Mouse (Mus musculus) MN1 (cell line): ENCODE results near the gene Zfp91.
A peak's percentile ranks its signal among the peaks of the same experiment; 100 is the strongest.
"Not testable (repeated sequence)": the region's sequence is repeated elsewhere in the genome, so short reads cannot be mapped to it uniquely, and the experiment has no call there.

Source experiments
- DNase-seq: peaks from one replicate; pipeline ENCODE4 v3.0.0-alpha.2; 2016; ENCODE audit warnings: low spot score

Zfp91 gene

DNA sequence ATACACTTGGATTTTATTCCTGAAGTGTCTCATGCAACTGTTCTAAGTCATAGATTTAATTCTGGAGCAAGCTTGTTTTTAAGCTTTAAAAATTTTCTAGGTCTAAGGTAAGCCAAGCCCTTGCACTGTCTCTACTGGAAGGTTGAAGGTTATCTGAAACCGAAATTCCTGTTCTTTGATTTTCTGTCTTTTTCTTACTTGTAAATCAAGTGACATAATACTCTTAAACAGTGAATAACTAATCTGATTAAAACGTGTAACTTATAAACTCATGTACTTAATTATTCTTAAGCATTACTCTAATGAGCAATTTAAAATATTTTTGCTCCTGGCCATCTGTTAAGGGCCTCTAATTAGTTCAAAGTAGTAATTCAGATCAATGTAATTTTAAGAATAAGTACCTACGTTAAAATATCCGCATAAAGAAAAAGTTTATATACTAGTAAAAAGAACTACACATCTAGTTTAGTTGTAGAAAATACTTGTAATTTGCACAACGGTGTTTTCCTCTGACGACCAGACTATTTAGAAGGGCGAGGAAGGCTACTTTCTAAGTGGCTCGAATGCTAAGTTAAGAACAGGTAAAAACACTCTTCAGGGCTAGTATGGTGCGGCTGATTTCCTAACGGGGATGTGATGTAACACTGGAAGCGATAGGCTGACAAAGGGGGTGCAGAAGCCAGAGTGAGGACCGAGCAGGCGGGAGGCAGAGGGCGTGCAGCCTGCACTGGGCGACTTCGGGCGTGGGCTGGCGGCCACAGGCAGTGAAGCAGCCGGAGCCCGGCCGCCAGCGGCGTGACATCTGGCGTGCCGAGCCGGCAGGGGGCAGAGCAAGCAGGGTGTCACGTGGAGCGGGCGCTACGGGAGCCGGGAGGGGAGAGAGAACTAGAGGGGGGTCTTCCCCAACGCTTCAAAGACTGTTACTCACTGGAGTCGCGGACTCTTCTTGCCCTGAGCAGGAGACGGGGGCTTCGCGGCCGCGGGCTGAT is 1.6 kb downstream of the Zfp91 start:
- DNase-seq: peak; percentile 89

GRCm38 (mm10) chr19:12792374-12792773 is 3.6 kb downstream of the Zfp91 start:
- no peak for DNase-seq

DNA sequence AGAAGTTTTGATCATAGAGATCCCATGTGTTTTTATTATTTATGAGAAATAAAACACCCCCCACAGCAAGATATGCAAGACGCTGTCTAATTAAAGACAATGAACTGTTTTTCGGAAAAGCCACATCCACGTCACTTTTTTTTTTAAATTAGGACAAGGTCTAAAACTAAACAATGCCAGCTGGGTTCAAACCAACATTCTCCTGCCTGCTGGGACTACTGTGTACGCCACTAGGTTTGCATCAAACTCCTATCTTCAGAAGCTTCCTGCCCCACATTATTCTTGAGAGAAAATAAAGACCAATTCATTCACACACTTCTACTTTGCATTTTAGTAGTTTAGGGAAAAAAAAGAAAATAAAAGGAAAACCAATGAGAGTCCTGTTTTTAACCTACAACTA is 8.2 kb downstream of the Zfp91 start:
- no peak for DNase-seq

GRCm38 (mm10) chr19:12786803-12787395 is 9.0 kb downstream of the Zfp91 start:
- peak; percentile 16 for DNase-seq

- DNase-seq: no peak
Observed at GRCm38 (mm10) chr19:12780437-12780836, 15.5 kb downstream of the Zfp91 start.

DNA sequence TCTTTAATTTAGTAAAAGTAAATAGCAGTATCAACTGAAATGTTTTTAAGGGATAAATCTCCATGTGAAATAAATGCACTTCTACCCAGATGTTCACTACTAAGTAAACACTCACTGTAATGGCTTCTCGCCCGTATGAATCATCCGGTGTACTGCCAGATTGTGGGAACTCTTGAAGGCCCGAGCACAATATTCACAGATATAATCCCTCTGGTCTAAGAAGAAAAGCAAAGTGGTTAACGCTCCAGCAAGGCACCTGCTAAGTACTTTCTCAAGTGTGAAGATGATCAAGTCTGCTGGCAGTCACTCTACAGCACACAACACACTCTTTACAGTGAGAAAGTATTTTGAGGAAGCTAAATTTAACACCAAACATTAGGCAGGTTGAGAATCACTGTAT is 25.0 kb downstream of the Zfp91 start:
- DNase-seq: peak; percentile 21

GRCm38 (mm10) chr19:12765308-12765707 is 30.6 kb downstream of the Zfp91 start, which contains the start of gene Cntf:
Gene Cntf (minus strand): TSS chr19:12765632.
- no peak for DNase-seq

- DNase-seq: no peak
Observed at GRCm38 (mm10) chr19:12762212-12763130, 33.5 kb downstream of the Zfp91 start.

- DNase-seq: peak; percentile 58
Observed at GRCm38 (mm10) chr19:12759656-12760055, 36.3 kb downstream of the Zfp91 start.

- DNase-seq: no peak
Observed at GRCm38 (mm10) chr19:12758936-12759478, 36.9 kb downstream of the Zfp91 start.

DNA sequence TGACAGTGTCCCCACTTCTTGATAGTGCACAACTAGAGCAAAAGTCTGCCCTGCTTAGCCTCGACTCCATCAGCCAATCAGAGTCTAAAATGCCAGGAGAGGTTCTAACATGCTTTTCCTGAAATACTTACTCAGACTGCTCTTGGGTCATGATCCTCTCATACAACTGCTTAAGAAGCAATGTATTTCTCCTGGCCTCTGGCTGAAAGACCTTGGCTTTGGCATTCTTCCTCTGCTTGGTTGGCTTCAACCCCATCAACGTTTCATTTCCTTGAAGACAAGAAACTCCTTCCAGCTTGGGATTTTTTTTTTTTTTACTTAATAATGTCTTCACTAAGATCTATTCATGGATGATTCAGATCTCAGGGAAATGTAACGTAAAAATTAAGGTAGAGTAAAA is 39.6 kb downstream of the Zfp91 start:
- no peak for DNase-seq

GRCm38 (mm10) chr19:12731950-12732349 is 64.0 kb downstream of the Zfp91 start:
- no peak for DNase-seq

DNA sequence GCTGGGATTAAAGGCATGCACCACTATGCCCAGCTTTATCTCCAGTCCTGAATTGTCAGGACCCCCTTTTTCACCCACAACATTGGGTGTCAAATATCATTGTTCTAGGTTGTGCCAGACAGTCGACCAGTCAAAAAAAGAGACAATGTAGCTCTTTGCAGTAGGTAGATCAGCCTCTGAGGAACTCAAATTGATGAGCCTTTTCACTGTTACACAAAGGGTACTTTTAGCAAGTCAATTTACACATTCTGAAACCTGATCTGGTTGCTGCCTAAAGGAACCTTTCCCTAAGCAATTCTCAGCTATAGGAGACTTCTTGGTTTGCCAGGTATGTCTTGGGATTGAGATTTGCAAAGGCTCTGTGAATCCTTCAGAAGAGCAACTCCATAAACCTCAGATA is 64.9 kb downstream of the Zfp91 start:
- DNase-seq: no peak

- DNase-seq: no peak
Observed at GRCm38 (mm10) chr19:12725851-12726250, 70.1 kb downstream of the Zfp91 start.

GRCm38 (mm10) chr19:12722308-12722707 is 73.6 kb downstream of the Zfp91 start:
- peak; percentile 5 for DNase-seq

DNA sequence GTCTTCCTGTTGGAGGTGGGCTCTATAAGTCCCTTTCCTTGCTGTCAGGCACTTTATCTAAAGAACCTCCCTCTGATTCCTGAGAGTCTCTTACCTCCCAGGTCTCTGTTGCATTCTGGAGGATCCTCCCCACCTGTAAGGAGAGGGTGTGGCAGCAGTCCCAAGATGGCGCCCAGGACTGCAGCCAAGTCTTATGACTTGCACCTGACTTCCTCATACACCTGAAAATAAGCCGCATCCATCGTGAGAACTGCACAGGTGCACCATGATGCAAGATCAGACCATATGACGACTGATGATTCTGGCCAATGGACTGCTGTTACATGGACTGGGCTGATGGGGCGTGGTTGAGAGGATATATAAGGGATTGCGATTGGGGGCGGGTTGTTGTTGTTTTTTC is 74.3 kb downstream of the Zfp91 start:
- not testable (repeated sequence) for DNase-seq

GRCm38 (mm10) chr19:12720919-12721318 is 75.0 kb downstream of the Zfp91 start:
- DNase-seq: not testable (repeated sequence)

DNA sequence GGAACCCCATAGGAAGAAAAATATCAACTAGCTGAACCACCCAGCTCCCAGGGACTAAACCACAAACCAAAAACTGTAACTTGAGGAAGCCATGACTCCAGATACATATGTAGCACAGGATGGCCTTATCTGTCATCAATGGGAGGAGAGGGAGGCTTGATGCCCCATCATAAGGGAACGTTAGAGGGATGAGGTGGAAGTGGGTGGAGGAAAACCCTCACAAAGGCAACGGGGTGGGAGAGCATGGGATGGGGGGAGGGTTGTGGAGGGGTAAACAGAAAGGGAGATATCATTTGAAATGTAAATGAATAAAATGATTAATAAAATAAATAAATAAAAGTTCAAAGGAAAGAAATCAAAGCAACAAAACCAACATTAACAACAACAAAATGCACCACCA is 75.5 kb downstream of the Zfp91 start:
- DNase-seq: no peak

DNA sequence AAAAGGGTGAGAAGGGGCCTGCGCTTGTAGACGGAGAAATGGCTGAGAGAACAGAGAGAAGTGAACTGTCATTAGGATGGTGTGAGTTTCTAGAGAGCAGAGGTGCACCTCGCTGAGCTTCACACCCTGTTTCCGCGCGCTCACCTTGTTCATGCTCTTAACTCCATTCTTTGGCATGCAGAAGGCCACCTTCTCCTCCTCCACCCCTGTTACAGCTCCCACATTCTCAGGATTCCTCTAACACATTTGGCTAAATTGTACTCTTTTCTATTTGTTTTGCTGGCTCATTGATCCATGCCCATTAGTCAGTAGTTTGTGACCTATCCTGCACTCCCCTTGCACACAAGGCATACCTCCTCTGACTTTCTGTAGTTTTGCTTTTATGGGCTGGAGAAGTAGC is 76.7 kb downstream of the Zfp91 start:
- DNase-seq: no peak
